Mouse (Mus musculus) cerebellum, adult 9-11 months (tissue): ENCODE results near the gene Shisa3.

Experiments
- DNase-seq: peaks from one replicate; pipeline ENCODE4 v3.0.0; 2022

Gene Shisa3

GRCm38 (mm10) chr5:67633831-67634268, 26.2 kb downstream of the Shisa3 start:
- no peak for DNase-seq

DNA sequence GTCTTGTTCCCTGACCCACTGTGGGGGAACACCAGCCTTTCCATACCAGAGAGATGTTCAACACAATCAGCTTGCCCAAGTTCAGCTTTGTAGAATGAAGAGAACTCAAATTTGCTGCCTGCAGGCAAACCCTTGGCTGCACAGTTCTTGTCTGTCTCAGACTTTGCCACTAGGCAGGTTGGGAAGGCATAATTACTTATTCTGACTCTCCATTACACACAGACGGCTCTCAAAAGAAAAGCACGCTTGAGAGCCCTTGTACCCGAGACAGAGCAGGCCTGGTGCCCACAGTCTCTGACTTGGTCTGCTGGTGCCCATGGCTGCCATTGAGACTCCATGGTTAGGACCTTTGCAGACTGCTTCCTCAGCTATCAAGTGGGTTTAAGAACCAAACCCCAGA, 26.7 kb downstream of the Shisa3 start:
- no peak for DNase-seq

DNA sequence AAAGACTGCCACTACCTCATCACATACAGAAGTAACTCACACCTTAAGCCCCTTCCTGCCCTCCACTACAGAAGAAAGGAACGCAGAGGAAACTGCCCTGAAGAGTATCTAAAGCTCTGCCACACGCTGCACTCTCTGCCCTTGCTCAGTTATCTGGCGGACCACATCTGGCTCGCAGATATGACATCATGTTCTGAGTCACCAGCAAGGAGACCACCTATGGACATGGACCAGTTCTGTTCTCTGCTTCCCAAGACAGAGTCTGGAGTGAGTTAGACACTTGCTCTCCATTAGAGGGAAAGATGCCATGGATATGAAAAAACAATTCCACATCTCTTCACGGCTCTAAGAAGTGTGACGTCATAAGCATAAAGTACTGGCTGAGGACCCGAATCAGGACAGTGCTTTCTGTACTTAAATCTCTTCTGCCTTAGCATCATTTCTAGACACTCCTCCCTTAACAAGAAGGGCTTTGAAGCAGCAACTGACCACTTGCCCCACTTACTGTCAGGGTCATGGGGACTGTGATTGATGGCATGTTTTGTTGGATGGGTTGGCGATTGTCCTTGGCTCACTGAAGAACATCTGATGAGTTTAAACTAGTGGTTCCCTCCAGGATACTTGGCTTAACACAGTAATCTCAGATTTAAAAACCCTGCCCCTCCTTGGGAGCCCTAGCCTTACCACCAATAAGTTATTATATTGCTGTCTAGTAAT, 33.1 kb downstream of the Shisa3 start:
- no peak for DNase-seq

- no peak for DNase-seq
Measured at GRCm38 (mm10) chr5:67641406-67642120, 33.9 kb downstream of the Shisa3 start.

- DNase-seq = no peak
Measured at GRCm38 (mm10) chr5:67643537-67644255, 36.0 kb downstream of the Shisa3 start.

DNA sequence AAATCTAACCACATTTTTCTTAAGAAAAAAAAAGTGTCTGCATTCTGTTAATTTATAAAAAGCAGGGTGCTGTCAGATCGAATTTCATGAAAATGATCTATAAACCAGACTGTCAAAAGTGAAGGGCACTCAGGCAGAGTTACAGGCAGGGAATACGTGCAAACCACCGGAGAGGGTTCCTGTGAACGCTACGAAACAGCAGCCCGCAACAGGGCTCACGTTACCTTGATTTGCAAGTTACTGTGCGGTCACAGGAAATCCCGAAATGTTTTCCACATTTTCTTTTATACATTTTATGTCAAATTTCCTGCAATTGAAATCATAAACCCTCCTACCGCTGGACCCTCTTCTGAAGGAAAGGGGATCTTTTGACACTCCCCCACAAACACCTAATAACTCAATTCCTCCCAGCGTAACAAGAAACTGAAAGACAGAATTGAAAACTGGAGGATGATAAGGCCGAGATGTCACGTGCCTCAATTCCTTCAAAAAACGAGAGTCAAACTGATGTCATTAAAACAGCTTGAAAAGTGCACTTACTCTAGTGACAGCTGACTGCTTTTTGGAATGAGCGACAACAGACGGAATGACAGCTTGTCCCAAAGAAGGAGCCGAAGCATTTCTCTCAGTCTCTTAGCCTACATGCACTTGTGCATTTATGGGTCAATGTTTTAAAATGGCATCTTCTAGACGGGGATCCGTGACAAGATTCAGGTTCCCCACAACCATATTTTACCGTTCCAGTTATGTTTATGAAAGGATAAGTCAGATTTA, 39.3 kb downstream of the Shisa3 start:
- no peak for DNase-seq

DNA sequence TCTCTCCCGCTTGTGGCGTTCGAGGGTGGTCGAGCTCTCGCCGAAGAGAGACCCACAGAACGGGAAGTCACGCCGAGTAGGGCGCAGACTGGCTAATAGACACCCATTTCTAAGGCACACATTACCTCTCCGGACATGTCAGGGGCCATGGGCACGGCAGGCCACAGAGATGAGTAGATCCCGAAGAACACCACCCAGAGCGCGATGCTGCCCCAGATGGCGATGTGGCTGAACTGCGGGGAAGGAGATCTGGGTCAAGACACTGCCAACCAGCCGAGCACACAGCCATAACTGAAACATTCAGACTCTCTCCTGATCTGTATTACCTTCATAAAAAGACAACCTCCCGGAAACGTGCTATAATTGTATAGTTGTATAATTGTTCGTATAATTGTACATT, 39.9 kb downstream of the Shisa3 start:
- DNase-seq = no peak

GRCm38 (mm10) chr5:67649156-67649555, 41.5 kb downstream of the Shisa3 start:
- no peak for DNase-seq

- DNase-seq = no peak
Measured at GRCm38 (mm10) chr5:67650021-67650420, 42.3 kb downstream of the Shisa3 start.

- DNase-seq = no peak
Measured at GRCm38 (mm10) chr5:67652468-67652867, 44.8 kb downstream of the Shisa3 start.

- DNase-seq = no peak
Measured at GRCm38 (mm10) chr5:67653543-67653942, 45.9 kb downstream of the Shisa3 start.

DNA sequence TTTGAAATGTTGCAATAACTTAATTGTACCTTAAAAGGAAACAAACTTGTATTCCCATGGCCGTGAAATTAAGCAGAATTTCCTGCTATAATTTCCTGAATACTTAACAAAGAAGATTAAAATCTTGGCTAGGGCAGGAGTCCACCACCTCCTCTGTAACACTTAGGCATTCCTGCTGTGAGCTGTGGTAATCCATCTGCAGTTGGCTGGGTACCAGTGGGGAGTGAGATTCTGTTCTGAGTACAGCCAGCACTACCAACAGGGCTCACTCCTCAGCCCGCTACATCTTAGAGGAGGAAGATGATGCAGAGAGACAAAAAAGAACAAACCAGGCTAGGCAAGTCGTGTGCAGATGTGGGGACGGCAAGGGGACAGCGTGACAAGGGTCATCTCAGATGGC, 46.9 kb downstream of the Shisa3 start:
- DNase-seq = peak; percentile 32

- DNase-seq = no peak
Measured at GRCm38 (mm10) chr5:67655696-67656519, 48.2 kb downstream of the Shisa3 start.

GRCm38 (mm10) chr5:67656821-67657259, 49.2 kb downstream of the Shisa3 start:
- no peak for DNase-seq

DNA sequence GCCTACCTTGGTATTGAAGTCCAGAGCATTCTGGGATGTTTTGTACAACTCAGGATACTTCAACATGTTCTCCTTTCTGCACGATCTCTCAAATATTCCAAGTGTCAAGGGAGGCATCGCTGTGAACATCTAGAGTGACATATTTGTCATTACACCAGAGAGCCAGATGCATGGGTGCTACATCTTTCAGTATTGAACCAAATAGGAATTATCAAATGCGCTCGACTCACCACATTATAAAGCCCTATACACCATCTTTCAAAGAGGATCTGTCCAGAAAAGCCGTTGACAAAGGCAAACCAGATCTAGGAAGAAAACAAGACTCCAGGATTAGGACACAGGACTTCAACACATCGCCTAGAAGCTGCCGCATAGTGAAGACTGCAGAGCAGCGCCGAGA, 52.2 kb downstream of the Shisa3 start:
- no peak for DNase-seq

GRCm38 (mm10) chr5:67662715-67663114, 55.0 kb downstream of the Shisa3 start:
- no peak for DNase-seq

- DNase-seq = peak; percentile 27
Measured at GRCm38 (mm10) chr5:67669436-67669896, 61.8 kb downstream of the Shisa3 start.

- no peak for DNase-seq
Measured at GRCm38 (mm10) chr5:67670158-67670557, 62.5 kb downstream of the Shisa3 start.

GRCm38 (mm10) chr5:67673008-67673407, 65.3 kb downstream of the Shisa3 start:
- no peak for DNase-seq
